Mouse (Mus musculus) brain, adult 10 weeks (tissue): Measurements from ENCODE around the gene Fdx1l. TPM values are rescaled to one million over a fixed set of nuclear protein-coding genes. Genes with fewer than 3 reads are reported as not detected.

ENCODE experiments used
- polyA plus RNA-seq: library from polyadenylated mRNA; stranded (reverse); fragments of 350-450 nt; fragmentation: Illumina TruSeq; extraction: RNeasy Lipid Tissue Mini Kit (QIAGEN cat#74804); gene quantifications from one replicate; pipeline ENCODE4 v1.2.3, GENCODE M21; 2015; ENCODE audit warnings: low read depth, low replicate concordance

Fdx1l gene
- polyA plus RNA-seq: 105 TPM

GRCm38 (mm10) chr9:21073044-21073840 is at the start of gene Fdx1l, which contains the start of gene Gm49373:
Gene Fdx1l (minus strand): TSS chr9:21073614.
Gene Gm49373 (minus strand): TSS chr9:21073096.

GRCm38 (mm10) chr9:21091707-21092320 is 18.4 kb upstream of the Fdx1l start, which contains the start of the genes Gm38431 and Raver1:
Gene Gm38431 (minus strand): TSS chr9:21091997.
Gene Raver1 (minus strand): TSS chr9:21092008.

GRCm38 (mm10) chr9:21067006-21067684 is 6.3 kb downstream of the Fdx1l start, which contains the start of gene Zglp1:
Gene Zglp1 (minus strand): TSS chr9:21067093.

GRCm38 (mm10) chr9:21031896-21032351 is 41.5 kb downstream of the Fdx1l start, which contains the start of gene Icam5:
Gene Icam5 (plus strand): TSS chr9:21032073.

GRCm38 (mm10) chr9:21029291-21030054 is 43.9 kb downstream of the Fdx1l start, which contains the start of gene Icam4:
Gene Icam4 (plus strand): TSS chr9:21029373.

Other genes with a start within 250 kb of the Fdx1l start
- gene A230050P20Rik, start 205.0 kb downstream of the Fdx1l start, polyA plus RNA-seq: 87.5 TPM
- 11.2 TPM for gene Angptl6, start 193.9 kb downstream of the Fdx1l start, polyA plus RNA-seq
- 20.5 TPM for gene Ppan, start 185.4 kb downstream of the Fdx1l start, polyA plus RNA-seq
- 131 TPM for gene Eif3g, start 175.0 kb downstream of the Fdx1l start, polyA plus RNA-seq
- 23.5 TPM for gene Dnmt1, start 113.7 kb downstream of the Fdx1l start, polyA plus RNA-seq
- 1.8 TPM for gene S1pr2, start 96.8 kb downstream of the Fdx1l start, polyA plus RNA-seq
- 70.1 TPM for gene Mrpl4, start 70.9 kb downstream of the Fdx1l start, polyA plus RNA-seq
- 1.8 TPM for gene Icam1, start 57.6 kb downstream of the Fdx1l start, polyA plus RNA-seq
- 1.9 TPM for gene Icam4, start 44.2 kb downstream of the Fdx1l start, polyA plus RNA-seq
- gene Icam5, start 41.5 kb downstream of the Fdx1l start, polyA plus RNA-seq: 111 TPM
- gene Zglp1, start 6.5 kb downstream of the Fdx1l start, polyA plus RNA-seq: not detected
- 1.4 TPM for gene Gm49373, start 518 bp downstream of the Fdx1l start, polyA plus RNA-seq
- 0.58 TPM for gene Gm38431, start 18.4 kb upstream of the Fdx1l start, polyA plus RNA-seq
- gene Raver1, start 18.4 kb upstream of the Fdx1l start, polyA plus RNA-seq: 20.6 TPM
- gene Tyk2, start 57.6 kb upstream of the Fdx1l start, polyA plus RNA-seq: 8.4 TPM
- gene Cdc37, start 76.4 kb upstream of the Fdx1l start, polyA plus RNA-seq: 183 TPM
- gene Pde4a, start 92.1 kb upstream of the Fdx1l start, polyA plus RNA-seq: 61.8 TPM
- gene Keap1, start 165.7 kb upstream of the Fdx1l start, polyA plus RNA-seq: 44.7 TPM
- 15.2 TPM for gene S1pr5, start 174.8 kb upstream of the Fdx1l start, polyA plus RNA-seq
- 43.8 TPM for gene Atg4d, start 191.7 kb upstream of the Fdx1l start, polyA plus RNA-seq
- gene Kri1, start 214.4 kb upstream of the Fdx1l start, polyA plus RNA-seq: 32.4 TPM
- gene Cdkn2d, start 217.8 kb upstream of the Fdx1l start, polyA plus RNA-seq: 74.0 TPM
- gene Ap1m2, start 238.7 kb upstream of the Fdx1l start, polyA plus RNA-seq: 1.8 TPM
- 41.5 TPM for gene Slc44a2, start 247.1 kb upstream of the Fdx1l start, polyA plus RNA-seq